Mouse (Mus musculus) ES-E14 (cell line): ENCODE measurements at regions not wholly inside any gene's neighbourhood (a gene's known extent, or its start where the extent isn't known, plus 50 kb on each side); places are given as distances from the start of the nearest gene placed in this dataset.

Experiments
- CHD2 ChIP-seq: IDR thresholded peaks from 2 replicates; pipeline ENCODE4 v1.6.1; 2014; ENCODE audit warnings: mild to moderate bottlenecking, low read depth, low read length, inconsistent platforms
- ZC3H11A ChIP-seq: IDR thresholded peaks from 2 replicates; pipeline ENCODE4 v1.6.1; 2012; ENCODE audit warnings: low read depth, mild to moderate bottlenecking, inconsistent platforms, low read length, borderline replicate concordance

- TF ChIP-seq CHD2 (no peak), ZC3H11A (no peak)
Observed at GRCm38 (mm10) chr4:62882276-62882675, 83.1 kb upstream of the Zfp618 start.
